Mouse (Mus musculus): ENCODE data around the gene Tprn. TPM values are rescaled to one million over a fixed set of nuclear protein-coding genes. Genes with fewer than 3 reads are reported as not detected.

Tprn gene
- total and polyA plus RNA-seq, 3 experiments = 7.0 to 19.3 (median 13.1) TPM

GRCm38 (mm10) chr2:25237522-25237921 lies 24.9 kb upstream of the Tprn start:
- dilution Hi-C loops (cut with MboI; ENCODE audit: extremely low pct_ligation_motif_present, extremely low pct_unique_long_range_greater_than_20kb, low sequenced_read_pairs) = no loop called here
- Histone ChIP-seq H3K36me3 (replicated peaks in 1 of 2; ENCODE audit: control insufficient read depth in 1 of 2, insufficient read depth in 1 of 2, low read length in 1 of 2) (no peaks in the 10 kb centered on the region), H3K9me3 (replicated peaks; ENCODE audit: low read length) (no peaks in the 10 kb centered on the region), H3K9ac (ENCODE audit: insufficient read depth, low read depth) (no peak overlapping the region), H3K27ac (ENCODE audit: insufficient read depth, low read depth) (no peak overlapping the region), H3K4me1 (ENCODE audit: control insufficient read depth in 1 of 2, insufficient read depth in 2 of 2) (peaks cover 12 to 21% of the 10 kb centered on the region in 2 experiments), H3K4me3 (replicated peaks in 1 of 3; ENCODE audit: low read depth in 2 of 3, low read length in 2 of 3, poor library complexity in 1 of 3) (no peak overlapping the region), H3K79me2 (replicated peaks; ENCODE audit: control insufficient read depth, extremely low read depth, insufficient read depth, poor library complexity, severe bottlenecking) (no peaks in the 10 kb centered on the region), H3K4me2 (ENCODE audit: insufficient read depth, low read depth, poor library complexity, severe bottlenecking) (no peak overlapping the region), H3K27me3 (replicated peaks) (peaks cover 83% of the 10 kb centered on the region)
- TF ChIP-seq ELF1 (IDR thresholded peaks at IDR 0.05; ENCODE audit: low read depth, low read length) (no peak), USF2 (conservative IDR thresholded peaks at IDR 0.05; ENCODE audit: low read depth, low read length) (no peak), ZMIZ1 (IDR thresholded peaks at IDR 0.05; ENCODE audit: low read depth, low read length) (no peak), TCF12 (IDR thresholded peaks at IDR 0.05; ENCODE audit: low read depth, low read length) (no peak), MXI1 (IDR thresholded peaks at IDR 0.05; ENCODE audit: low read depth, low read length) (no peak), HCFC1 (IDR thresholded peaks at IDR 0.05; ENCODE audit: low read depth, low read length) (no peak), NELFE (IDR thresholded peaks at IDR 0.05; ENCODE audit: low read depth, low read length) (no peak), KAT2A (IDR thresholded peaks at IDR 0.05; ENCODE audit: insufficient replicate concordance, low read length) (no peak), TBP (conservative IDR thresholded peaks at IDR 0.05; ENCODE audit: low read depth, low read length) (no peak), MAZ (IDR thresholded peaks at IDR 0.05; ENCODE audit: low read depth, low read length) (no peak), MAX (IDR thresholded peaks at IDR 0.05; ENCODE audit: low read length) (no peak), CTCF (conservative IDR thresholded peaks at IDR 0.05 in 1 of 2, IDR thresholded peaks at IDR 0.05 in 1 of 2; ENCODE audit: low read depth in 2 of 2, low read length in 2 of 2) (no peak), POLR2AphosphoS2 (IDR thresholded peaks at IDR 0.05; ENCODE audit: low read depth, low read length) (no peak), JUND (conservative IDR thresholded peaks at IDR 0.05; ENCODE audit: low read depth, low read length) (no peak), MEF2A (IDR thresholded peaks at IDR 0.05; ENCODE audit: borderline replicate concordance, low read depth, low read length) (no peak), ZC3H11A (IDR thresholded peaks at IDR 0.05; ENCODE audit: low read depth, low read length) (no peak), NRF1 (IDR thresholded peaks at IDR 0.05; ENCODE audit: low read depth, low read length) (no peak), SIN3A (IDR thresholded peaks at IDR 0.05; ENCODE audit: low read length) (no peak), ETS1 (conservative IDR thresholded peaks at IDR 0.05; ENCODE audit: low read depth, low read length) (no peak), UBTF (IDR thresholded peaks at IDR 0.05; ENCODE audit: low read depth, low read length) (no peak)
- DNase-seq (ENCODE audit: extremely low read depth) = no peak
- in situ Hi-C loops (cut with MboI; ENCODE audit: low pct_ligation_motif_present, low pct_unique_long_range_greater_than_20kb, low sequenced_read_pairs) = no loop called here

GRCm38 (mm10) chr2:25238106-25238505 lies 24.3 kb upstream of the Tprn start:
- dilution Hi-C loops (cut with MboI; ENCODE audit: extremely low pct_ligation_motif_present, extremely low pct_unique_long_range_greater_than_20kb, low sequenced_read_pairs) = no loop called here
- Histone ChIP-seq H3K36me3 (replicated peaks in 1 of 2; ENCODE audit: control insufficient read depth in 1 of 2, insufficient read depth in 1 of 2, low read length in 1 of 2) (no peaks in the 10 kb centered on the region), H3K9ac (ENCODE audit: insufficient read depth, low read depth) (no peak overlapping the region), H3K4me1 (ENCODE audit: control insufficient read depth in 1 of 2, insufficient read depth in 2 of 2) (peaks cover 12 to 21% of the 10 kb centered on the region in 2 experiments), H3K4me3 (replicated peaks in 1 of 3; ENCODE audit: low read depth in 2 of 3, low read length in 2 of 3, poor library complexity in 1 of 3) (no peak overlapping the region), H3K79me2 (replicated peaks; ENCODE audit: control insufficient read depth, extremely low read depth, insufficient read depth, poor library complexity, severe bottlenecking) (no peaks in the 10 kb centered on the region), H3K27me3 (replicated peaks) (peaks cover 77% of the 10 kb centered on the region), H3K9me3 (replicated peaks; ENCODE audit: low read length) (no peaks in the 10 kb centered on the region), H3K4me2 (ENCODE audit: insufficient read depth, low read depth, poor library complexity, severe bottlenecking) (no peak overlapping the region), H3K27ac (ENCODE audit: insufficient read depth, low read depth) (no peak overlapping the region)
- no peak for DNase-seq (ENCODE audit: extremely low read depth)
- in situ Hi-C loops (cut with MboI; ENCODE audit: low pct_ligation_motif_present, low pct_unique_long_range_greater_than_20kb, low sequenced_read_pairs) = no loop called here
- no peak for TF ChIP-seq CHD2 (IDR thresholded peaks at IDR 0.05; ENCODE audit: low read length)
- no peak for TF ChIP-seq POLR2A (IDR thresholded peaks at IDR 0.05; ENCODE audit: low read depth, low read length)
- TF ChIP-seq ELF1 (IDR thresholded peaks at IDR 0.05; ENCODE audit: low read depth, low read length) = no peak
- no peak for TF ChIP-seq TCF12 (IDR thresholded peaks at IDR 0.05; ENCODE audit: low read depth, low read length)
- no peak for TF ChIP-seq MAFK (IDR thresholded peaks at IDR 0.05; ENCODE audit: insufficient replicate concordance, low read length)
- TF ChIP-seq GABPA (IDR thresholded peaks at IDR 0.05; ENCODE audit: insufficient replicate concordance, low read depth, low read length) = no peak
- no peak for TF ChIP-seq SMC3 (IDR thresholded peaks at IDR 0.05; ENCODE audit: low read depth, low read length)
- no peak for TF ChIP-seq E2F4 (IDR thresholded peaks at IDR 0.05; ENCODE audit: insufficient replicate concordance, low read depth, low read length)
- TF ChIP-seq HCFC1 (IDR thresholded peaks at IDR 0.05; ENCODE audit: low read depth, low read length) = no peak
- no peak for TF ChIP-seq RCOR1 (conservative IDR thresholded peaks at IDR 0.05; ENCODE audit: low read depth, low read length)
- no peak for TF ChIP-seq CTCF (conservative IDR thresholded peaks at IDR 0.05 in 1 of 2, IDR thresholded peaks at IDR 0.05 in 1 of 2; ENCODE audit: low read depth in 2 of 2, low read length in 2 of 2)
- no peak for TF ChIP-seq USF1 (IDR thresholded peaks at IDR 0.05; ENCODE audit: low read depth, low read length)
- TF ChIP-seq TBP (conservative IDR thresholded peaks at IDR 0.05; ENCODE audit: low read depth, low read length) = no peak
- TF ChIP-seq MAX (IDR thresholded peaks at IDR 0.05; ENCODE audit: low read length) = no peak
- TF ChIP-seq MAZ (IDR thresholded peaks at IDR 0.05; ENCODE audit: low read depth, low read length) = no peak
- no peak for TF ChIP-seq MEF2A (IDR thresholded peaks at IDR 0.05; ENCODE audit: borderline replicate concordance, low read depth, low read length)
- no peak for TF ChIP-seq ZMIZ1 (IDR thresholded peaks at IDR 0.05; ENCODE audit: low read depth, low read length)
